Mouse (Mus musculus) embryonic facial prominence, embryonic 12.5 days (tissue): ENCODE data around the gene Cyp2r1. TPM values are rescaled to one million over a fixed set of nuclear protein-coding genes. Genes with fewer than 3 reads are reported as not detected.

ENCODE experiments used
- polyA plus RNA-seq: library from polyadenylated mRNA; unstranded; fragments of >200 nt; fragmentation: Nextera tagmentation; extraction: Ambion mirVana; gene quantifications from 2 replicates; pipeline ENCODE4 v1.2.1, GENCODE M21; 2016

The Cyp2r1 gene
- polyA plus RNA-seq, 1 experiment from 2014 or later: 2.8 TPM

Other genes with a start within 250 kb of the Cyp2r1 start
- 8.0 and 9.7 TPM in 2 replicates for gene Pde3b, start 147.7 kb downstream of the Cyp2r1 start, polyA plus RNA-seq
- gene Calca, start 73.4 kb upstream of the Cyp2r1 start, polyA plus RNA-seq: 23.6 and 25.7 TPM in 2 replicates
- 0.24 and 0.28 TPM in 2 replicates for gene Calcb, start 155.7 kb upstream of the Cyp2r1 start, polyA plus RNA-seq
- gene Insc, start 180.7 kb upstream of the Cyp2r1 start, polyA plus RNA-seq: 5.7 and 7.0 TPM in 2 replicates